Comparison of ENCODE assay signal across 9 mouse cellular contexts in genomic region chr15:11906571-11907531, GRCm38 (mm10). TPM values are rescaled to one million over a fixed set of nuclear protein-coding genes. Genes with fewer than 3 reads are reported as not detected.
DNase-seq lines count a peak whose midpoint lies in the region; ATAC-seq and TF ChIP-seq lines count a peak whose summit lies in the region.
"Had no signal": no experiment of that assay in that cellular context is flagged by ENCODE, and none has a peak within 500 bp of the region (broad histone marks: within the 10 kb centered on the region; RNA-seq: fewer than 3 reads in every experiment).

Gene Npr3 (minus strand): TSS chr15:11907287.

- no peaks in the 10 kb centered on the region for H3K79me2 ChIP-seq in liver, adult 2 months (ENCODE audit: control insufficient read depth, insufficient read depth, low read length)

- H3K9ac ChIP-seq in embryonic facial prominence, embryonic 13.5 days, result peak within 1 kb of the TSS; percentile 71
- H3K9ac ChIP-seq in heart, embryonic 11.5 days (ENCODE audit: low read depth, low read length), result peak within 1 kb of the TSS; percentile 53
- peak within 1 kb of the TSS; percentile 67 for H3K9ac ChIP-seq in kidney, embryonic 14.5 days (ENCODE audit: low read depth, low read length)
- H3K9ac ChIP-seq in liver, adult 2 months (ENCODE audit: low read depth, low read length), result peak within 1 kb of the TSS; percentile 47; the same call in 1 of the 2 replicates

- TF ChIP-seq CTCF in liver, adult 2 months (IDR thresholded peaks at IDR 0.05; ENCODE audit: low read depth, low read length), result peak; percentile 40; the same call in 1 of the 2 replicates

- WGBS in embryonic facial prominence, embryonic 13.5 days, result under 1% methylated on average over 42 of the region's 42 CpGs
- WGBS in heart, embryonic 11.5 days (ENCODE audit: insufficient replicate concordance), result under 1% methylated on average over 42 of the region's 42 CpGs
- WGBS in kidney, embryonic 14.5 days, result under 1% methylated on average over 42 of the region's 42 CpGs
- WGBS in liver, adult 2 months, result 1% methylated on average over 42 of the region's 42 CpGs

- no peaks in the 10 kb centered on the region for H3K36me3 ChIP-seq in embryonic facial prominence, embryonic 13.5 days
- no peaks in the 10 kb centered on the region for H3K36me3 ChIP-seq in heart, embryonic 11.5 days (ENCODE audit: control insufficient read depth, insufficient read depth, low read length)
- no peaks in the 10 kb centered on the region for H3K36me3 ChIP-seq in kidney, embryonic 14.5 days (ENCODE audit: control insufficient read depth, insufficient read depth, low read length)
- H3K36me3 ChIP-seq in liver, adult 2 months (ENCODE audit: control insufficient read depth, insufficient read depth, low read length), result no peaks in the 10 kb centered on the region
- H3K36me3 ChIP-seq: G1E had no signal

- H3K4me2 ChIP-seq in embryonic facial prominence, embryonic 13.5 days, result peak within 1 kb of the TSS; percentile 95
- H3K4me2 ChIP-seq in heart, embryonic 11.5 days, result peak within 1 kb of the TSS; percentile 82
- peak within 1 kb of the TSS; percentile 87 for H3K4me2 ChIP-seq in kidney, embryonic 14.5 days (replicated peaks; ENCODE audit: low read depth, low read length)

- peaks cover 56% of the 10 kb centered on the region for H3K27me3 ChIP-seq in embryonic facial prominence, embryonic 13.5 days
- 0 out of 2 replicates have a peak, but pooled peaks cover 3% of the 10 kb centered on the region for H3K27me3 ChIP-seq in heart, embryonic 11.5 days (ENCODE audit: control insufficient read depth, insufficient read depth, low read length)
- peaks cover 31% of the 10 kb centered on the region for H3K27me3 ChIP-seq in kidney, embryonic 14.5 days (ENCODE audit: control insufficient read depth, insufficient read depth, low read length)
- H3K27me3 ChIP-seq in liver, adult 2 months (ENCODE audit: control insufficient read depth, insufficient read depth, low read length), result 0 out of 2 replicates have a peak, but pooled peaks cover 3% of the 10 kb centered on the region

- H3K9me3 ChIP-seq in embryonic facial prominence, embryonic 13.5 days, result no peaks in the 10 kb centered on the region
- no peaks in the 10 kb centered on the region for H3K9me3 ChIP-seq in heart, embryonic 11.5 days (replicated peaks; ENCODE audit: control insufficient read depth, low read length)
- no peaks in the 10 kb centered on the region for H3K9me3 ChIP-seq in kidney, embryonic 14.5 days (ENCODE audit: control insufficient read depth, low read length)

- no peak for ATAC-seq in embryonic facial prominence, embryonic 13.5 days (ENCODE audit: insufficient number of reproducible peaks, insufficient read depth, low FRiP score, low TSS enrichment, low read depth)
- ATAC-seq in heart, embryonic 11.5 days (replicated peaks; ENCODE audit: insufficient number of reproducible peaks, low FRiP score, low TSS enrichment), result no peak
- 0 out of 2 replicates have a peak, but pooled peaks have one; percentile 11 for ATAC-seq in kidney, embryonic 14.5 days (ENCODE audit: low FRiP score, low TSS enrichment)

- H3K27ac ChIP-seq in embryonic facial prominence, embryonic 13.5 days, result peak within 1 kb of the TSS; percentile 81
- H3K27ac ChIP-seq in heart, embryonic 11.5 days (ENCODE audit: low read depth, low read length), result peak within 1 kb of the TSS; percentile 66
- H3K27ac ChIP-seq in kidney, embryonic 14.5 days (ENCODE audit: low read depth, low read length), result peak within 1 kb of the TSS; percentile 10; the same call in 1 of the 2 replicates
- no peak within 1 kb of the TSS; the same call in 1 of the 2 replicates for H3K27ac ChIP-seq in liver, adult 2 months (replicated peaks; ENCODE audit: insufficient read depth, low read depth, low read length)

- TF ChIP-seq POLR2A in liver, adult 2 months (IDR thresholded peaks at IDR 0.05; ENCODE audit: extremely low read depth, insufficient read depth, low read length), result no peak

- DNase-seq in layer of hippocampus, adult 11-12 months (ENCODE audit: low spot score), result peak; percentile 55
- no peak for DNase-seq in layer of hippocampus, adult 9-10 months (ENCODE audit: low spot score)
- DNase-seq in liver, adult 2 months (ENCODE audit: extremely low read depth, low read depth, low spot score), result peak; percentile 21
- DNase-seq in neural tube, embryonic 10.5 days (ENCODE audit: extremely low spot score, low spot score), result peak; percentile 74
- no peak for DNase-seq in spleen, postnatal 36 days (ENCODE audit: low spot score in 2 of 2)

- H3K4me3 ChIP-seq in embryonic facial prominence, embryonic 13.5 days, result peak within 1 kb of the TSS; percentile 58
- H3K4me3 ChIP-seq in heart, embryonic 11.5 days (ENCODE audit: low read depth, low read length), result peak within 1 kb of the TSS; percentile 60
- H3K4me3 ChIP-seq in kidney, embryonic 14.5 days (ENCODE audit: low read length), result peak within 1 kb of the TSS; percentile 59
- peak within 1 kb of the TSS; percentile 61 for H3K4me3 ChIP-seq in liver, adult 2 months (ENCODE audit: insufficient read depth, low read depth, low read length)

- peaks cover 32% of the 10 kb centered on the region for H3K4me1 ChIP-seq in embryonic facial prominence, embryonic 13.5 days
- H3K4me1 ChIP-seq in heart, embryonic 11.5 days (ENCODE audit: control insufficient read depth, insufficient read depth, low read length), result peaks cover 3% of the 10 kb centered on the region; the same call in 1 of the 2 replicates
- peaks cover 21% of the 10 kb centered on the region for H3K4me1 ChIP-seq in kidney, embryonic 14.5 days (ENCODE audit: control insufficient read depth, insufficient read depth, low read length)
- 0 out of 2 replicates have a peak, but pooled peaks cover 3% of the 10 kb centered on the region for H3K4me1 ChIP-seq in liver, adult 2 months (ENCODE audit: control insufficient read depth, insufficient read depth, low read length)

RNA-seq across cellular contexts. Expression of gene Npr3, which starts in this region (rescaled TPM):
- 5.1 and 5.8 TPM in 2 replicates for polyA plus RNA-seq in embryonic facial prominence, embryonic 13.5 days (2015; fragmentation: Nextera tagmentation; extraction: Ambion mirVana)
- polyA plus RNA-seq in heart, embryonic 11.5 days (2014; fragmentation: Nextera tagmentation; extraction: Ambion mirVana), result 15.7 and 16.0 TPM in 2 replicates
- 5.6 and 8.1 TPM in 2 replicates for polyA plus RNA-seq in kidney, embryonic 14.5 days (2014; fragmentation: Nextera tagmentation; extraction: Ambion mirVana)
- 1.4 and 2.3 TPM in 2 replicates for total RNA-seq in liver, adult 2 months (2014; rRNA removed)
- polyA plus RNA-seq in liver, adult 2 months (2012; rRNA removed), result 0.73 and 0.87 TPM in 2 replicates
- polyA plus RNA-seq: G1E had no signal

Comparison
In these comparisons a context has a peak if more than half of its experiments do, and no peak if none do; other contexts are left out.
1. DNase-seq: peak in layer of hippocampus, adult 11-12 months (single experiment), liver, adult 2 months (single experiment) and neural tube, embryonic 10.5 days (single experiment); none in layer of hippocampus, adult 9-10 months (single experiment) and spleen, postnatal 36 days (0 of 2).
2. Peak in every context shown above with its lines, with median percentiles within 50 percentile points of each other: H3K4me2 ChIP-seq, H3K4me3 ChIP-seq and H3K9ac ChIP-seq.